Mouse (Mus musculus): ENCODE data around the gene Kcnh4. TPM values are rescaled to one million over a fixed set of nuclear protein-coding genes. Genes with fewer than 3 reads are reported as not detected.
A peak's percentile ranks its signal among the peaks of the same experiment; 100 is the strongest.

The Kcnh4 gene
- total and polyA plus RNA-seq, 3 experiments: 0.04 TPM; not detected in 2

- Histone ChIP-seq H3K27ac (no peak overlapping the region), H3K36me3 (ENCODE audit: control insufficient read depth, insufficient read depth, low read length) (peaks cover 2% of the 10 kb centered on the region), H3K27me3 (ENCODE audit: control insufficient read depth, insufficient read depth, low read length) (no peaks in the 10 kb centered on the region), H3K9ac (ENCODE audit: low read depth, low read length) (no peak overlapping the region), H3K4me1 (ENCODE audit: control insufficient read depth, insufficient read depth, low read length) (peaks cover 2% of the 10 kb centered on the region), H3K4me3 (no peak overlapping the region), H3K79me2 (replicated peaks; ENCODE audit: control insufficient read depth, insufficient read depth, low read length) (no peaks in the 10 kb centered on the region)
- intact Hi-C loops (cut with DNase I): no loop called here
- no peak for TF ChIP-seq POLR2A (IDR thresholded peaks at IDR 0.05; ENCODE audit: insufficient read depth, low read depth, low read length)
- no peak for TF ChIP-seq EP300 (IDR thresholded peaks at IDR 0.05; ENCODE audit: insufficient read depth, low read depth, low read length)
- TF ChIP-seq CTCF (IDR thresholded peaks at IDR 0.05): no peak
- no peak for DNase-seq
- WGBS: 69% methylated on average over 8 of the region's 8 CpGs
Measured at GRCm38 (mm10) chr11:100784286-100784685, 24.5 kb upstream of the Kcnh4 start.

- intact Hi-C loops (cut with DNase I): no loop called here
- peaks cover 2% of the 10 kb centered on the region for H3K36me3 ChIP-seq (ENCODE audit: control insufficient read depth, insufficient read depth, low read length)
- H3K4me1 ChIP-seq (ENCODE audit: control insufficient read depth, insufficient read depth, low read length): peaks cover 2% of the 10 kb centered on the region
- no peak for DNase-seq
- WGBS: 78% methylated on average over 13 of the region's 13 CpGs
- H3K4me3 ChIP-seq: no peak overlapping the region
- H3K27ac ChIP-seq: no peak overlapping the region
- no peak overlapping the region for H3K9ac ChIP-seq (ENCODE audit: low read depth, low read length)
- TF ChIP-seq EP300 (IDR thresholded peaks at IDR 0.05; ENCODE audit: insufficient read depth, low read depth, low read length): no peak
- TF ChIP-seq CTCF (IDR thresholded peaks at IDR 0.05): no peak
- no peak for TF ChIP-seq POLR2A (IDR thresholded peaks at IDR 0.05; ENCODE audit: insufficient read depth, low read depth, low read length)
- H3K27me3 ChIP-seq (ENCODE audit: control insufficient read depth, insufficient read depth, low read length): no peaks in the 10 kb centered on the region
- no peaks in the 10 kb centered on the region for H3K79me2 ChIP-seq (replicated peaks; ENCODE audit: control insufficient read depth, insufficient read depth, low read length)
Measured at GRCm38 (mm10) chr11:100782568-100782967, 22.8 kb upstream of the Kcnh4 start.

- no peaks in the 10 kb centered on the region for H3K27me3 ChIP-seq (ENCODE audit: control insufficient read depth, insufficient read depth, low read length)
- peaks cover 2% of the 10 kb centered on the region for H3K4me1 ChIP-seq (ENCODE audit: control insufficient read depth, insufficient read depth, low read length)
- DNase-seq: peak in 1 of 2 experiments; percentile 39
- H3K79me2 ChIP-seq (replicated peaks; ENCODE audit: control insufficient read depth, insufficient read depth, low read length): no peaks in the 10 kb centered on the region
- no peak overlapping the region for H3K4me3 ChIP-seq
- no peak for TF ChIP-seq EP300 (IDR thresholded peaks at IDR 0.05; ENCODE audit: insufficient read depth, low read depth, low read length)
- no peak for TF ChIP-seq CTCF (IDR thresholded peaks at IDR 0.05)
- TF ChIP-seq POLR2A (IDR thresholded peaks at IDR 0.05; ENCODE audit: insufficient read depth, low read depth, low read length): no peak
- intact Hi-C loops (cut with DNase I): no loop called here
- H3K36me3 ChIP-seq (ENCODE audit: control insufficient read depth, insufficient read depth, low read length): peaks cover 2% of the 10 kb centered on the region
- WGBS: 55% methylated on average over 15 of the region's 15 CpGs
- no peak overlapping the region for H3K27ac ChIP-seq
- no peak overlapping the region for H3K9ac ChIP-seq (ENCODE audit: low read depth, low read length)
Measured at GRCm38 (mm10) chr11:100781763-100782475, 22.2 kb upstream of the Kcnh4 start.

GRCm38 (mm10) chr11:100780247-100780646 is 20.5 kb upstream of the Kcnh4 start:
- peaks cover 2% of the 10 kb centered on the region for H3K4me1 ChIP-seq (ENCODE audit: control insufficient read depth, insufficient read depth, low read length)
- no peak overlapping the region for H3K9ac ChIP-seq (ENCODE audit: low read depth, low read length)
- no peaks in the 10 kb centered on the region for H3K27me3 ChIP-seq (ENCODE audit: control insufficient read depth, insufficient read depth, low read length)
- H3K79me2 ChIP-seq (replicated peaks; ENCODE audit: control insufficient read depth, insufficient read depth, low read length): no peaks in the 10 kb centered on the region
- H3K36me3 ChIP-seq (ENCODE audit: control insufficient read depth, insufficient read depth, low read length): no peaks in the 10 kb centered on the region
- TF ChIP-seq CTCF (IDR thresholded peaks at IDR 0.05) (no peak), EP300 (IDR thresholded peaks at IDR 0.05; ENCODE audit: insufficient read depth, low read depth, low read length) (no peak), POLR2A (IDR thresholded peaks at IDR 0.05; ENCODE audit: insufficient read depth, low read depth, low read length) (no peak)
- intact Hi-C loops (cut with DNase I): no loop called here
- 77% methylated on average over 8 of the region's 8 CpGs for WGBS
- no peak overlapping the region for H3K4me3 ChIP-seq
- H3K27ac ChIP-seq: no peak overlapping the region
- DNase-seq: no peak

- Histone ChIP-seq H3K4me1 (ENCODE audit: control insufficient read depth, insufficient read depth, low read length) (peaks cover 2% of the 10 kb centered on the region), H3K27ac (no peak overlapping the region), H3K4me3 (no peak overlapping the region), H3K9ac (ENCODE audit: low read depth, low read length) (no peak overlapping the region), H3K27me3 (ENCODE audit: control insufficient read depth, insufficient read depth, low read length) (no peaks in the 10 kb centered on the region), H3K36me3 (ENCODE audit: control insufficient read depth, insufficient read depth, low read length) (no peaks in the 10 kb centered on the region), H3K79me2 (replicated peaks; ENCODE audit: control insufficient read depth, insufficient read depth, low read length) (no peaks in the 10 kb centered on the region)
- 67% methylated on average over 3 of the region's 3 CpGs for WGBS
- TF ChIP-seq POLR2A (IDR thresholded peaks at IDR 0.05; ENCODE audit: insufficient read depth, low read depth, low read length): no peak
- TF ChIP-seq CTCF (IDR thresholded peaks at IDR 0.05): no peak
- no peak for TF ChIP-seq EP300 (IDR thresholded peaks at IDR 0.05; ENCODE audit: insufficient read depth, low read depth, low read length)
- intact Hi-C loops (cut with DNase I): no loop called here
- DNase-seq: no peak
Measured at GRCm38 (mm10) chr11:100778069-100778468, 18.3 kb upstream of the Kcnh4 start.

- no peak for DNase-seq
- no peak for TF ChIP-seq POLR2A (IDR thresholded peaks at IDR 0.05; ENCODE audit: insufficient read depth, low read depth, low read length)
- Histone ChIP-seq H3K79me2 (replicated peaks; ENCODE audit: control insufficient read depth, insufficient read depth, low read length) (no peaks in the 10 kb centered on the region), H3K9ac (ENCODE audit: low read depth, low read length) (no peak overlapping the region), H3K27ac (no peak overlapping the region), H3K27me3 (ENCODE audit: control insufficient read depth, insufficient read depth, low read length) (no peaks in the 10 kb centered on the region), H3K36me3 (ENCODE audit: control insufficient read depth, insufficient read depth, low read length) (no peaks in the 10 kb centered on the region), H3K4me1 (ENCODE audit: control insufficient read depth, insufficient read depth, low read length) (peaks cover 1% of the 10 kb centered on the region; the same call in 1 of the 2 replicates), H3K4me3 (no peak overlapping the region)
- 71% methylated on average over 10 of the region's 10 CpGs for WGBS
- intact Hi-C loops (cut with DNase I): no loop called here
Measured at GRCm38 (mm10) chr11:100775921-100776320, 16.2 kb upstream of the Kcnh4 start.
